Mouse (Mus musculus) myocyte (in vitro differentiated cells): ENCODE measurements around the gene 2900011O08Rik. TPM values are rescaled to one million over a fixed set of nuclear protein-coding genes. Genes with fewer than 3 reads are reported as not detected.

Experiments
- H3K27me3 ChIP-seq: one replicate; pipeline ENCODE4 v1.6.1; 2011; ENCODE audit not compliant: control insufficient read depth, insufficient read depth, insufficient read length
- H3K36me3 ChIP-seq: one replicate; pipeline ENCODE4 v1.6.1; 2011; ENCODE audit not compliant: control insufficient read depth, insufficient read depth
- H3K4me2 ChIP-seq: one replicate; pipeline ENCODE4 v1.6.1; 2011; ENCODE audit warnings: low read depth, control low read depth
- H3K4me3 ChIP-seq: one replicate; pipeline ENCODE4 v1.5.1; 2011; ENCODE audit warnings: mild to moderate bottlenecking, control low read depth, moderate library complexity
- H3K79me2 ChIP-seq: one replicate; pipeline ENCODE4 v1.6.1; 2011; ENCODE audit not compliant: control insufficient read depth, insufficient read depth
- H3ac ChIP-seq: one replicate; pipeline ENCODE4 v1.6.1; 2011; ENCODE audit not compliant: control insufficient read depth, insufficient read length
- CEBPB ChIP-seq: IDR thresholded peaks from 2 replicates; pipeline ENCODE4 v1.6.1; 2011; ENCODE audit warnings: mild to moderate bottlenecking, moderate library complexity; ENCODE audit not compliant: poor library complexity, insufficient read depth, severe bottlenecking
- E2F4 ChIP-seq: IDR thresholded peaks from one replicate; pipeline ENCODE4 v1.6.1; 2011; ENCODE audit warnings: mild to moderate bottlenecking, control low read depth, moderate library complexity; ENCODE audit not compliant: insufficient read depth
- MAX ChIP-seq: IDR thresholded peaks from one replicate; pipeline ENCODE4 v1.6.1; 2011; ENCODE audit warnings: low read depth, mild to moderate bottlenecking, control low read depth
- MYOD1 ChIP-seq, 3 experiments: IDR thresholded peaks; one replicate each; pipeline ENCODE4 v1.6.1; 2011; ENCODE audit warnings: control low read depth in 2 of 3, low read depth in 2 of 3, mild to moderate bottlenecking in 2 of 3, moderate library complexity in 1 of 3; ENCODE audit not compliant: insufficient read length in 2 of 3, control insufficient read depth in 1 of 3
- MYOG ChIP-seq, 3 experiments: IDR thresholded peaks; one replicate each; pipeline ENCODE4 v1.6.1; 2011; ENCODE audit warnings: control low read depth in 2 of 3, low read depth in 2 of 3, mild to moderate bottlenecking in 2 of 3; ENCODE audit not compliant: insufficient read length in 2 of 3, control insufficient read depth in 1 of 3, insufficient read depth in 1 of 3
- POLR2A ChIP-seq: IDR thresholded peaks from one replicate; pipeline ENCODE4 v1.6.1; 2011; ENCODE audit warnings: low read depth, mild to moderate bottlenecking, control low read depth, moderate library complexity; ENCODE audit not compliant: insufficient read length
- POLR2AphosphoS2 ChIP-seq: IDR thresholded peaks from one replicate; pipeline ENCODE4 v1.6.1; 2011; ENCODE audit warnings: low read depth, control low read depth; ENCODE audit not compliant: insufficient read length
- REST ChIP-seq: IDR thresholded peaks from one replicate; pipeline ENCODE4 v1.6.1; 2011; ENCODE audit warnings: mild to moderate bottlenecking, control low read depth, moderate library complexity; ENCODE audit not compliant: insufficient read depth, insufficient read length
- SRF ChIP-seq: IDR thresholded peaks from one replicate; pipeline ENCODE4 v1.6.1; 2011; ENCODE audit warnings: low read depth; ENCODE audit not compliant: control insufficient read depth, insufficient read length
- TCF12 ChIP-seq: IDR thresholded peaks from one replicate; pipeline ENCODE4 v1.6.1; 2011; ENCODE audit warnings: mild to moderate bottlenecking, control low read depth; ENCODE audit not compliant: poor library complexity, insufficient read depth, severe bottlenecking
- TCF3 ChIP-seq: IDR thresholded peaks from one replicate; pipeline ENCODE4 v1.6.1; 2011; ENCODE audit warnings: low read depth, control low read depth; ENCODE audit not compliant: insufficient read length
- USF1 ChIP-seq: IDR thresholded peaks from one replicate; pipeline ENCODE4 v1.6.1; 2011; ENCODE audit warnings: low read depth, mild to moderate bottlenecking, control low read depth, moderate library complexity
- polyA plus RNA-seq: library from polyadenylated mRNA; unstranded; fragments of >200 nt; fragmentation: generic; extraction: Trizol; gene quantifications from one replicate; pipeline ENCODE4 v1.2.1, GENCODE M21; 2012; ENCODE audit warnings: missing spikeins

2900011O08Rik gene
- polyA plus RNA-seq, 1 experiment: 0.02 TPM

GRCm38 (mm10) chr16:14110922-14111321, 124.5 kb downstream of the 2900011O08Rik start:
- no peak overlapping the region for H3ac ChIP-seq
- H3K79me2 ChIP-seq: no peaks in the 10 kb centered on the region
- no peak overlapping the region for H3K4me3 ChIP-seq
- H3K27me3 ChIP-seq: no peaks in the 10 kb centered on the region
- peaks cover 36% of the 10 kb centered on the region for H3K36me3 ChIP-seq
- no peak overlapping the region for H3K4me2 ChIP-seq
- TF ChIP-seq SRF (no peak), MYOD1 (IDR thresholded peaks at IDR 0.05; ENCODE audit: control insufficient read depth in 1 of 3, insufficient read length in 2 of 3, low read depth in 2 of 3) (no peak), MYOG (IDR thresholded peaks at IDR 0.05; ENCODE audit: control insufficient read depth in 1 of 3, insufficient read depth in 1 of 3, insufficient read length in 2 of 3, low read depth in 2 of 3) (no peak)

- no peak overlapping the region for H3K4me2 ChIP-seq
- no peak overlapping the region for H3ac ChIP-seq
- no peaks in the 10 kb centered on the region for H3K27me3 ChIP-seq
- H3K36me3 ChIP-seq: peaks cover 41% of the 10 kb centered on the region
- no peak for TF ChIP-seq MYOD1 (IDR thresholded peaks at IDR 0.05; ENCODE audit: control insufficient read depth in 1 of 3, insufficient read length in 2 of 3, low read depth in 2 of 3)
- no peak overlapping the region for H3K4me3 ChIP-seq
- H3K79me2 ChIP-seq: no peaks in the 10 kb centered on the region
These were observed 125.7 kb downstream of the 2900011O08Rik start for GRCm38 (mm10) chr16:14112133-14112532.

GRCm38 (mm10) chr16:14112742-14113141, 126.3 kb downstream of the 2900011O08Rik start:
- Histone ChIP-seq H3K79me2 (no peaks in the 10 kb centered on the region), H3K36me3 (peaks cover 41% of the 10 kb centered on the region), H3ac (no peak overlapping the region), H3K27me3 (no peaks in the 10 kb centered on the region), H3K4me2 (no peak overlapping the region), H3K4me3 (no peak overlapping the region)
- no peak for TF ChIP-seq MAX

DNA sequence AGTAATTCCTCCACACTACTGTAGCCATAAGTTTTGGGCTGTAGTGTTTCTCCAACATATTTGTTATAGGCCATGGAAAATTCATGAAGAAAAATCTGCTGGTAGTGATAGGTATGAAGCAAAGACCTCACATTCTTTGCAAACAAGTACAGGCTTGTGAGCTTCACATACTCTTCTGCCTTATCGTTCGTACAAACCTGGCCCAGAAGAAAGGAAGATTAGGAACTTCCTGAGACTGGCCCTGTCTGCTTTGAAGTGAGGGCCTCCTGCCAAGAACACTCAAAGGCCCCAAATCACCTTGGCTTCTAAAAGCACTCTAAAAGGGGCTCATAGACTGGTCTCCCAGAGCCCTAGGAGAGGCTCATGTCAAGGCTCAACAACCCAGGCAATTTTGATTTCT, 130.9 kb downstream of the 2900011O08Rik start:
- no peaks in the 10 kb centered on the region for H3K79me2 ChIP-seq
- H3K27me3 ChIP-seq: no peaks in the 10 kb centered on the region
- no peak overlapping the region for H3K4me2 ChIP-seq
- TF ChIP-seq TCF12: no peak
- no peak overlapping the region for H3K4me3 ChIP-seq
- H3K36me3 ChIP-seq: peaks cover 26% of the 10 kb centered on the region
- H3ac ChIP-seq: no peak overlapping the region

DNA sequence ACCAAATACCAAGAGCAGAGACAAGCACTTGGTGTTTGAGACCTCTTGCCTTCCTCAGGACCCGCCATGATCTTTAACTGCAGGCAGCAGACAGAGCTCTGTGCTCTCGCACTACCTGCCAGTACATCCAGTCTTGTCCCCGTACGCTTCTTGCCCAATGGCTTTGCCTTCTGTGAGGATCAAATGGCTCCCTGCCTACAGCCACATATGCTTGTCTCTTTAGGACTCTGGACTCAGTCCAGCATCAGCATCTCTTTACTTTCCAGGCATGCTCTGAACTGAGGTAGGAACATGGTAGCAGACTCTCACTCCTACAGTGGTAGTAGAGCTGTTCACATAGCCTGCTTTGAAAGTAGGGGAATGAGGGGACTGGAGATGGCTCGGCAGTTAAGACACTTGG, 134.5 kb downstream of the 2900011O08Rik start:
- Histone ChIP-seq H3K4me2 (no peak overlapping the region), H3K27me3 (no peaks in the 10 kb centered on the region), H3K36me3 (peaks cover 33% of the 10 kb centered on the region), H3ac (no peak overlapping the region), H3K79me2 (no peaks in the 10 kb centered on the region), H3K4me3 (no peak overlapping the region)
- no peak for TF ChIP-seq POLR2A
- TF ChIP-seq TCF3: no peak
- no peak for TF ChIP-seq USF1
- no peak for TF ChIP-seq MAX
- TF ChIP-seq CEBPB: no peak
- TF ChIP-seq REST: no peak
- no peak for TF ChIP-seq MYOD1 (IDR thresholded peaks at IDR 0.05; ENCODE audit: control insufficient read depth in 1 of 3, insufficient read length in 2 of 3, low read depth in 2 of 3)
- TF ChIP-seq SRF: no peak
- TF ChIP-seq TCF12: no peak
- no peak for TF ChIP-seq E2F4
- TF ChIP-seq MYOG (IDR thresholded peaks at IDR 0.05; ENCODE audit: control insufficient read depth in 1 of 3, insufficient read depth in 1 of 3, insufficient read length in 2 of 3, low read depth in 2 of 3): no peak
- TF ChIP-seq POLR2AphosphoS2: no peak

GRCm38 (mm10) chr16:14121563-14121962, 135.2 kb downstream of the 2900011O08Rik start:
- TF ChIP-seq USF1 (no peak), TCF12 (no peak), E2F4 (no peak), SRF (no peak), CEBPB (no peak), REST (no peak), MAX (no peak), TCF3 (no peak), POLR2AphosphoS2 (no peak), POLR2A (no peak), MYOG (IDR thresholded peaks at IDR 0.05; ENCODE audit: control insufficient read depth in 1 of 3, insufficient read depth in 1 of 3, insufficient read length in 2 of 3, low read depth in 2 of 3) (no peak), MYOD1 (IDR thresholded peaks at IDR 0.05; ENCODE audit: control insufficient read depth in 1 of 3, insufficient read length in 2 of 3, low read depth in 2 of 3) (no peak)
- Histone ChIP-seq H3K4me2 (no peak overlapping the region), H3K4me3 (no peak overlapping the region), H3K36me3 (peaks cover 31% of the 10 kb centered on the region), H3ac (no peak overlapping the region), H3K79me2 (no peaks in the 10 kb centered on the region), H3K27me3 (no peaks in the 10 kb centered on the region)
